Mouse (Mus musculus): Measurements from ENCODE around the gene Txn2. TPM values are rescaled to one million over a fixed set of nuclear protein-coding genes. Genes with fewer than 3 reads are reported as not detected.
A peak's percentile ranks its signal among the peaks of the same experiment; 100 is the strongest.

The Txn2 gene
- polyA plus RNA-seq, 2 experiments from 2014 or later = 219 to 245 TPM

DNA sequence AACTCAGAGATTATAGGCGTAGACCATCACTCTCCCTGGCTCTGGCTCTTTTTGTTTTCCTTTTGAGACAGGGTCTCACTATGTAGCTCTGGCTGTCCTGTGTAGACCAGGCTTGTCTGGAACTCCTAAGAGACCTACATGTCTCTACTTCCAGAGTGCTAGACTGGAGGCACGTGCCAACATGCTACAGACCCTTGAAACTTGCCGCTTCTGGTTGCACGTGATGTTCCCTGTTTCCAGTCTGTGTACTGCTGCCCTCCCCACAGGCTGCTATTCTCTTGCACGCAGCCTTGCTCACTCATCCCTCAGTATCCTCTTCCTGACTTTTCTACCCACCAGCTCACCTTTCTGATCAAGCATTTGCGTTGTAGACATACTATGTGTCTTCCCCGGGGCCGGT, 22.7 kb downstream of the Txn2 start:
- no peak for ATAC-seq

GRCm38 (mm10) chr15:77905275-77905970, 23.4 kb downstream of the Txn2 start:
- peak; percentile 40 for ATAC-seq

DNA sequence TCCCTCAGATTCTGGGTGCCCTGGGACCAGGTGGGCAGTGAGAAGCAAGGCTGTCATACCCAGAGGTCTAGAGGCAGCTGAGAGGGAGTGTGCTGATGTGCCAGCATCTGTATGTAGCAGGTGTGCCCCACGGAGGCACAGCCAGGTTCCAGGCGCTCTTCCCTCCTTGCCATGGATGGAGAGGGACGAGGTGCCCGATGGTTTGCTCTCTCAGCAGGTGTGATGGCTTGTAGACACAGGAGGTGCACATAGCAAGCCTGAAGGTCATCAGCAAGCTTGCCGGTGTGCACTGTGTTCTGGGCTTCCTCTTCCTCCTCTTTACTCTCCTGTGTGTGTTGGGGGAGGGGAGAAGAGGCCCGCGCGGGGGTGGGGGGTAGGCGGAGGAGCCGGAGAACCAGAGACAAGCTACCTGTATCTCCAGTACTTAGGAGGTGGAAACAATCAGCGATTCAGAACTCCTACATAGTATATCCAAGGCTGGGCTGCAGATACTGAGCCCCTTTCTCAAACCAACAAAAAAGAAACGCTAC, 24.4 kb downstream of the Txn2 start:
- peak; percentile 57 for ATAC-seq

DNA sequence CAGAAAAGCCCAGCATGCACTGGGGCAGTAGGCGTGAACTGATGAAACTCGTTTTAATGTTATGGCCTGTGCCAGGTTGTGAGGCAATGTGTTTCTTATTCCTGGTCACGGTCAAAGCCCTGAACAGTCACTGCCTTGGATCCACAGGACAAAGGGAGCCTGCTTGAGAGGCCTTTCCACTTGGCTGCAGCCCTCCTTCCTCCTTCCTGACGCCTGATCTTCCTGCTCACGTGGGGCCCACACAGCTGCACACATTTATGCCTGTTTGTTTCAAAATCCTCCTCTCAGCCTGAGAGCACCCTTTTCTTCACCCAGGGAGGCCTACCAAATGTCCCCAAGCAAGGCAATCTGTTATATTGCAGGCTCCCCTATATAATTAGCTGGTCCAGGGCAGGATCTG, 25.6 kb downstream of the Txn2 start:
- ATAC-seq = no peak

GRCm38 (mm10) chr15:77894926-77895325, 33.9 kb downstream of the Txn2 start:
- ATAC-seq = no peak

DNA sequence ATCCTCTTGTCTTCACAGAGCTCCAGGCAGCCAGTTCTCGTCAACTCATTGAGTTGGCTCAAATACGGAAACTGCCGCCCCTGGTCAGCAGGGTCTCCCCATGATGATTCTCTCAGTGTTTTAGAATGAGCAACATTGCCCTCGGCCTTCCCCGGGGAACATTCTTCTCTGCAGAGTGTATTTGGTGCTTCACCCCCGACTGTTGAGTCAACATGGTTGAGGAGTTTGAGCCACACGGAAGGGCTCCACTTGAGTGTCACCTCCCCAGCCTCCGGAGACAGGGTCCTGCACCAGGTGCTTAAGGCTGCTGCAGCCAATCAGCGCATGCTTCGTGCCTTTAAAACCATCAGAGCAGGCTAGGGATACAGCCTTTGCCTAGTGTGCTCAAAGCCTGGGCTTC, 35.5 kb downstream of the Txn2 start:
- ATAC-seq = no peak

DNA sequence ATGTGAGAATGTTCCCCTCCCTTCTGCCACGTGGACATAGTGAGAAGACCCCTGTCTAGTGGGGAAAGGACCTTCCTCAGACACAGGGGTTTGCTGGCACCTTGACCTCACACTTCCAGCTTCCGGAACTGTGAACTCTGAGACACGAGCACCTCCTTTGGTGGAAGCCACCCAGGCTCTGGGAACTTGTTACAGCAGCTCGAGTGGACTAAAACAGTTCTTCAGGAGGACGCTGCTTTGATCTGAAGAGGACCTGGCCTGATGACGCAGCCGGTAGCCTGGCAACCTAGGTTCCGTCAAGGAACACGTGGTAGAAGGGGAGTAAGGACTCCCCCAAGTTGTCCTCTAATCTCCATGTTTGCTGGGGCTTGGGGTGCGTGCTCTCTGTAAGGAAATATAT, 36.4 kb downstream of the Txn2 start:
- ATAC-seq = no peak

- ATAC-seq = no peak
These were observed 37.0 kb downstream of the Txn2 start for GRCm38 (mm10) chr15:77891766-77892165.

GRCm38 (mm10) chr15:77889761-77890422, 38.9 kb downstream of the Txn2 start:
- no peak for ATAC-seq

- ATAC-seq = no peak
These were observed 40.5 kb downstream of the Txn2 start for GRCm38 (mm10) chr15:77888286-77888685.

DNA sequence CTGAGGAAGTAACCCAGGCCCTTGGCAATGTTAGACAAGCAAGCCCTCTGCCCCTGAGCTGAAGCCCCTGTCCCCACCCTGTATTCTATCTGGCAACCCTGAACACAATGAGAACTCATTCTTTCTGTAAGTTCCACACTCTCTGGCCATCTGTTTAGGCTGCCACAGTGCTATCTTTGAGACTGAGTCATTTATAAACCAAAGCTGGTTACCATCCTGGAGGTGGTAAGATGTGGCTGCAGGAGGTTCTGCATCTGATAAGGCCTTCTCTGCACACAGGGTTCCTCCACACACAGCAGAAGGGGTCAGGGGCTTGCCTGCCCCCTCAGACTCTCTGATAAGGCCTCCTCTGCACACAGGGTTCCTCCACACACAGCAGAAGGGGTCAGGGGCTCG, 41.7 kb downstream of the Txn2 start:
- no peak for ATAC-seq

GRCm38 (mm10) chr15:77886369-77887092, 42.3 kb downstream of the Txn2 start:
- peak; percentile 61 for ATAC-seq

DNA sequence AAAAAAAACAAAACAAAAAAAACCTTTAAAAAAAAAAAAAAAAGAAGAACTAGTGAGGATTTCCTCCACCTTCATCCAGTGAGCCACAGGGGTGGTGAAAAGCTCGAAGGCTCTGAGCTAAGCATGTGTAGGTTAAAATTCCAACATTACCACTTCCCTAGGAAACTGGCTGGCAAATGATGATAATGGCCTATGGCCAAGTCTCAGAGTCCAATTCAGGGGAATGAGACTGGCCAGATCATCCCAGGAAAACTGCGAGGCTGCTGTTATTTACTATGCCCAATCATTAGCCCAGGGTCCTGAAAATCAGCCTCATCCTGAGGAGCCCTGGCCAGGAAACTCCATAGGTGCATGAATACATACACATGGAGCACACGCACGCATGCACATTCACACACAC, 42.9 kb downstream of the Txn2 start:
- no peak for ATAC-seq

DNA sequence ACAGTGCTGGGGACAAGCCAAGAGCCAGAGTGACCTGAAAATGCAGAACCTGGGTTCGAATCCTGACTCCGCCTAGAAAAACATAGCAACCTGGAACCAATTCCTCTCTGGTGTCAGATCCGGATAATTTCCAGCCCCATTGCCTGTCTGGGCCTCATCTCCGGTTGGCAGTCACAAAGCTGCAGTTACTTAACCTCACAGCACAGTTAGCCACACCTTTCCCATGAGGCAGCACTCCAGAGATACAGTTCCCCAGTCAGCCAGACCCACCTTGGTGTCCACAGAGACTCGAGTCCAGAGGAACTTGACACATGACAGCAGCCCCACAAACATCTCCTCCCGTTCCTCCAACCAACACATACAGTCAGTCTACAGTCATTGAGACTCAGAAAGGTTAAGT, 43.6 kb downstream of the Txn2 start:
- no peak for ATAC-seq

DNA sequence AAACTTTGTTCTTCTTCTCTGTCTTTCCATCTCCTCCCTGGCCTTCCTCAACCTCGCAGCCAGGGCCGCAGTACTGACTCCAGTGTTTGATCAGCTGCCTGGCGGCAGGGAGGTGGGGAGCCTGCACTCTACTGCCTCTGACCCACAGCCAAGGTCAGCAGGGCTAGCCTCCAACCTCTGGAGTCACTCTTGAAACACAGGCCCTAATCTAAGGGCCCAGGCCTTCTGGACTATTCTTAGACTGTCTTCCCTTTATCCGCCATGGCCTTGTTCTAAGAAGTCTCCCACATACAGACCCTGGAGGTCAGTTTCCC, 45.2 kb downstream of the Txn2 start:
- no peak for ATAC-seq

GRCm38 (mm10) chr15:77882797-77883696, 45.8 kb downstream of the Txn2 start:
- no peak for ATAC-seq

- ATAC-seq = no peak
These were observed 46.5 kb downstream of the Txn2 start for GRCm38 (mm10) chr15:77882297-77882696.

- no peak for ATAC-seq
These were observed 47.1 kb downstream of the Txn2 start for GRCm38 (mm10) chr15:77881698-77882097.

DNA sequence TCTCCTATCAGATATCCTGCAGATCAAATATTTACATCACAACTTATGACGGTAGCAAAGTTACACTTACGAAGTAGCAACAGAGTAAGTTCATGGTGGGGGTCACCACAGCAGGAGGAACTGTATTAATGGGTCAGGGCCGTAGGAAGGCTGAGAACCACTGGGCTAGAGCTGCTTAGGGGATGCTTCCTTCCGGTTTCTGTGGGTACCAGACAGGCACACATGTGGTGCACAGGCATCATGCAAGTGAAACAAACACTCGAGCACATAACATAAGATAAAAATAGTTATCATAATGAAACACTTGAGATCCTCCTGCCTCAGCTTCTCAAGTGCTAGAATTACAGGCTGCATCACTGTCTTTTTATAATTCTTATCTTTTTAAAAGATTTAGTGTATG, 48.1 kb downstream of the Txn2 start:
- ATAC-seq = no peak

GRCm38 (mm10) chr15:77879756-77880155, 49.0 kb downstream of the Txn2 start:
- no peak for ATAC-seq

DNA sequence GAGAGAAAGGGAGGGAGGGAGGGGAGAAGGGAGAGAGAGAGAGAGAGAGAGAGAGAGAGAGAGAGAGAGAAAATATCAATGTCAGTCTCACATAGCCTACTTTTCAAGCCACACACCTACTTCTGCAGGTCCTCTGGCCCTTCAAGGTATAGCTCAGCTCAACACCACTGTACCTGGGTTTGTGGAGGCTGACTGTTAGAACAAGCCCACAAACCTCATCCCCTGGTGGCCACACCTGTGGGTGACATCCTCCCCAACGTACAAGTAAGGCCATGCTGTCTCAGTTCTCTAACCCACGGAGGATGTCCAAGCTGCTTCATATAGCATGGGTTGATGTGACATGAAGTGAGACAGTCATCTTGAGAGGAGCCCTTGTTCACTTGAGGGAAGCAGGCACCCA, 51.6 kb downstream of the Txn2 start:
- peak; percentile 82 for ATAC-seq

GRCm38 (mm10) chr15:77876716-77877115, 52.1 kb downstream of the Txn2 start:
- ATAC-seq = no peak

- ATAC-seq = no peak
These were observed 52.9 kb downstream of the Txn2 start for GRCm38 (mm10) chr15:77875953-77876352.

All from activated CD4-positive, CD25-positive, alpha-beta regulatory T cell, adult 4 months (primary cell).